Mouse (Mus musculus) forebrain, embryonic 12.5 days (tissue): ENCODE results near the gene Nrgn. TPM values are rescaled to one million over a fixed set of nuclear protein-coding genes. Genes with fewer than 3 reads are reported as not detected.

Experiments used
- ATAC-seq: fragments of 200-750 bp; cut with Nextera tagmentation; 2 replicates; pipeline ENCODE4 v1.8.0; 2017; ENCODE audit warnings: moderate TSS enrichment; ENCODE audit not compliant: low FRiP score
- H3K27ac ChIP-seq: fragments of 300-500 bp; sonication (generic); 2 replicates; pipeline ENCODE4 v1.5.1; 2016; ENCODE audit warnings: mild to moderate bottlenecking
- H3K27me3 ChIP-seq: fragments of 300-500 bp; sonication (generic); 2 replicates; pipeline ENCODE4 v1.6.1; 2016; ENCODE audit warnings: mild to moderate bottlenecking
- H3K36me3 ChIP-seq: fragments of 300-500 bp; sonication (generic); replicated peaks from 2 replicates; pipeline ENCODE4 v1.6.1; 2016; ENCODE audit warnings: mild to moderate bottlenecking
- H3K4me1 ChIP-seq: fragments of 300-500 bp; sonication (generic); 2 replicates; pipeline ENCODE4 v1.6.1; 2016
- H3K4me2 ChIP-seq: fragments of 300-500 bp; sonication (generic); 2 replicates; pipeline ENCODE4 v1.6.1; 2016; ENCODE audit warnings: mild to moderate bottlenecking, moderate library complexity
- H3K4me3 ChIP-seq: fragments of 300-500 bp; sonication (generic); replicated peaks from 2 replicates; pipeline ENCODE4 v1.5.1; 2016; ENCODE audit warnings: mild to moderate bottlenecking
- H3K9ac ChIP-seq: fragments of 300-500 bp; sonication (generic); 2 replicates; pipeline ENCODE4 v1.6.1; 2016; ENCODE audit warnings: mild to moderate bottlenecking
- H3K9me3 ChIP-seq: fragments of 300-500 bp; sonication (generic); 2 replicates; pipeline ENCODE4 v1.6.1; 2016
- WGBS: fragments of 180-500 bp; shearing (Covaris S2); methylation state at CpG from one replicate; pipeline ENCODE4 v1.1.7; 2016; 5-methylcytosine and 5-hydroxymethylcytosine counted together
- polyA plus RNA-seq: library from polyadenylated mRNA; unstranded; fragments of >200 nt; fragmentation: Nextera tagmentation; extraction: Ambion mirVana; gene quantifications from 2 replicates; pipeline ENCODE4 v1.2.1, GENCODE M21; 2016

Gene Nrgn
- 3.8 and 4.2 TPM in 2 replicates for polyA plus RNA-seq

DNA sequence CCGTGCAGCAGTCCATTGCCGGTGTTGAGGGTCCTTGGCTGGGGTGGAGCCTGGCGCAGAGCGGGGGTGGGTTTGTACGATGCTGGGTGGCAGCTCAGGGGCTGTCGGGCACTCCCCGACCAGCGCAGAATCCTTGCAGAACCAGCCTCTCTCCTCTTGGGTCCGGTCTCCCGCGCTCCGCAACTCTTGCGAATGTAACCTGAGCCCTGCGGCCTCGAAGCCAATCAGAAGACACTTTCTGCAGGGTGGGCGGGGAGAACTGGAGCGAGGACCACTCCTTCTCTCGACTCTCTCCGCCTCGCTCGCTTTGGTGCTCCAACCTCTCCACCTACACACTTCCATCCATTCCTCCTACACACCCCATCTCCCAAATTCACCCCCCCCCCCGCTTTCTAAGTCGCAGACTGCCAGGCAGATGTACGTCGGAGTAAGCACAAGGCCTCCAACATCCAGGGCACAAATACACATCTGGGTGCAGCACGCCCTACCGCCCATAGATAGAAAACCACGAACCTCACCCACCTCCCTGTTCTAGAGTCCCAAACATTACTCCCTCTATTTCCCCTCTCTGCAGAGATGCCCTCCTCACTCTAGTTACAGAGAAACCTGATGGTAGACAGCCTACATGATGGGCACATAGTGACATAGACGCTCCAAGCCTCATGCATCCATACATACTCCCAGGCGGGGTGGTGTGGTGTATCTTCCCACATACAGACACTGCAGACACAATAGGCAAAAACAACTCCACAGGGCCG, at the start of gene Nrgn:
TSS of gene Nrgn (minus strand) at position 369 of the 758 bp plus-strand sequence.
- no peaks in the 10 kb centered on the region for H3K36me3 ChIP-seq
- peak within 1 kb of the TSS; percentile 41 for H3K4me3 ChIP-seq
- peaks cover 23% of the 10 kb centered on the region for H3K4me1 ChIP-seq
- H3K27me3 ChIP-seq: peaks cover 82% of the 10 kb centered on the region
- 5% methylated on average over 31 of the region's 31 CpGs for WGBS
- peak; percentile 96 for ATAC-seq
- H3K27ac ChIP-seq: no peak within 1 kb of the TSS
- peak within 1 kb of the TSS; percentile 48 for H3K9ac ChIP-seq
- peak within 1 kb of the TSS; percentile 89 for H3K4me2 ChIP-seq
- H3K9me3 ChIP-seq: no peaks in the 10 kb centered on the region

DNA sequence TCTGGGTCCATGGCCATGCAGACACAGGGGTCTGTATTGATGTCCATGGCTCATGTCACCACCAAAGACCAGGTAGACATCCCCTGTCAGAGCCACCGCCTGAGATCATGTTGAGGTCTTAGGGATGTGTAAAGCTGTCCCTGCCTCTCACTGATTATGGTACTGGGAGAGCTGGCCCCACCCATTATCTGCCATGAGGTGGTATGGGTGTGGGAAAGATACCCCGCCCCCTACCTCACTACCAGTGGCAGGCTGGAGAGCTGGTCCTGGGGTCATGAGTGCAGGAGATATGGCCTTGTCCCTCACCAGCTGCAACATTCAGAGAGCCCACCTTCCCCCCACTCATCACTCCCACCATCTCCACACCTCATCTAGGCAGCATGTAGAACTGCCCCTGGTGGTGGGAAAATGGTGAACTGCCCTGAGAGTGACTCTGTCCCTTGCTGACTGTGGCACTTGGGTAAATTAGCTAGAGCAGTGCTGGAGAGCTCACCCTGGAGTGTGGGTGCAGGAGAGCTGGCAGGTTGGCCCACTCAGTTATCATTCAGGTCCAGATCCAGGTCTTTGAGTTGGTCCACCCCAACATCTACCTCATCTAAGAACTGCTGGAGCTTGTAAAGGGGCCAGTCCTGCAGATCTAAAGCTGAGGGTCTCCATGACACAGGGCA, 48.0 kb upstream of the Nrgn start:
- 98% methylated on average over 2 of the region's 2 CpGs for whole genome bisulfite sequencing
- H3K9me3 ChIP-seq: no peaks in the 10 kb centered on the region
- H3K36me3 ChIP-seq: no peaks in the 10 kb centered on the region

DNA sequence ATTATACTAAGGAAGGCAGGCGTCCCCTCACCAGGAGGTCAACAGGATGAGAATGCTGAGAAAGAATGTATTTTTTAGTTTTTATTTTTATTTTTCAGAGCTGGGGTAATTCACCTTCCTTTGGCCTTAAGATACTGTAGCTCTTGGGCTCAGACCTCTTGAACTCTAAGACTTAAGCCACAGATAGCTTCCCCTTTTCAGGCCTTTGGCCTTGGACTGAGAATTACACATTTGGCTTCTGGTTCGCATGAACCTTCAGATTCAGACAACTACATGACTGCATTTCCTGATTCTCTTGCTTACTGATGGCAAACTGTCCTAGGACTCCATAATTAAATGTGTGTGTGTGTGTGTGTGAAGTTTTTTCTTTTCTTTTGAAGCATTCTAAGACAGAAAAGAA, 45.9 kb upstream of the Nrgn start:
- Histone ChIP-seq H3K27me3 (no peaks in the 10 kb centered on the region), H3K4me1 (no peaks in the 10 kb centered on the region)

More for the DNA sequence above, 48.0 kb upstream of the Nrgn start:
- Histone ChIP-seq H3K9ac (no peak overlapping the region), H3K27ac (no peak overlapping the region), H3K4me3 (no peak overlapping the region), H3K27me3 (no peaks in the 10 kb centered on the region), H3K4me2 (no peak overlapping the region), H3K4me1 (no peaks in the 10 kb centered on the region)
- no peak for ATAC-seq

DNA sequence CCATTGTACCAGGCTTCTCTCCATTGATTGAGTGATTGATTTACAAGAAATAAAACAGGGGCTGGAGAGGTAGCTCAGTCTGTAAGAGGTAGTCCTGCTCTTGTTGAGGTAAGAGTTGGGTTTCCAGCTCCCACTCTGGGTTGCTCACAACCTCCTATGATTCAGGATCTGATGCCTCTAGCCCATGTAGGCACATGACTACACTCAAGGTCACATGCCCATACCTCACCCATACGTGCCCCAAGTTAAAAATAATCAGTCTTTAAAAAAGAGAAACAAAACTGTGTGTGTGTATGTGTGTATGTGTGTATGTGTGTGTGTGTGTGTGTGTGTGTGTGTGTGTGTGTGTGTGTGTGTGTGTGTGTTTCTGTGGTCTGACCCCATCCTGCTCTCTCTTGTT, 42.9 kb upstream of the Nrgn start:
- Histone ChIP-seq H3K4me3 (no peak overlapping the region), H3K4me2 (no peak overlapping the region), H3K9ac (no peak overlapping the region), H3K27ac (no peak overlapping the region), H3K4me1 (no peaks in the 10 kb centered on the region), H3K9me3 (no peaks in the 10 kb centered on the region), H3K36me3 (no peaks in the 10 kb centered on the region), H3K27me3 (no peaks in the 10 kb centered on the region)
- WGBS: 71% methylated on average over 1 of the region's 1 CpGs
- no peak for ATAC-seq

More for the DNA sequence above, 45.9 kb upstream of the Nrgn start:
- no peak overlapping the region for H3K9ac ChIP-seq
- H3K4me3 ChIP-seq: no peak overlapping the region
- H3K36me3 ChIP-seq: no peaks in the 10 kb centered on the region
- H3K27ac ChIP-seq: no peak overlapping the region
- 93% methylated on average over 2 of the region's 2 CpGs for WGBS
- no peak overlapping the region for H3K4me2 ChIP-seq
- no peaks in the 10 kb centered on the region for H3K9me3 ChIP-seq
- ATAC-seq: no peak

DNA sequence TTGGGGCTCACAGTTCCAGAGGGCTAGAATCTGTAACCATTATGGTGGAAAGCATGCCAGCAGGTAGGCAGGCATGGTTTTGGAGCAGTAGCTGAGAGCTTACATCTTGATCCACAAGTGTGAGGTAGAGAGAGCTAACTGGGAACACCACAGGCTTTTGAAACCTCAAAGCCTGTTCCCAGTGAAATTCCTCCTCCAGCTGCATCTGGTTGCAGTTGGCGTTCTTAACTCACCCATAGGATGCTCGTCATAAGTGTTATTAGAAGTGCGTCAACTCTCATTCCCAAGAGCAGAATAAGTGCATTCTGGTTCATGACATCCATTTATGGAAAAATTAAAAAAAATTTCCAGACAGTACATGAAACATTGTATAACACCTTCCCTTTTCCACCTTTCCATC, 41.0 kb upstream of the Nrgn start:
- Histone ChIP-seq H3K4me1 (no peaks in the 10 kb centered on the region), H3K27ac (no peak overlapping the region), H3K27me3 (no peaks in the 10 kb centered on the region), H3K9ac (no peak overlapping the region), H3K4me2 (no peak overlapping the region), H3K9me3 (no peaks in the 10 kb centered on the region), H3K36me3 (no peaks in the 10 kb centered on the region), H3K4me3 (no peak overlapping the region)
- WGBS: 89% methylated on average over 3 of the region's 3 CpGs
- no peak for ATAC-seq

DNA sequence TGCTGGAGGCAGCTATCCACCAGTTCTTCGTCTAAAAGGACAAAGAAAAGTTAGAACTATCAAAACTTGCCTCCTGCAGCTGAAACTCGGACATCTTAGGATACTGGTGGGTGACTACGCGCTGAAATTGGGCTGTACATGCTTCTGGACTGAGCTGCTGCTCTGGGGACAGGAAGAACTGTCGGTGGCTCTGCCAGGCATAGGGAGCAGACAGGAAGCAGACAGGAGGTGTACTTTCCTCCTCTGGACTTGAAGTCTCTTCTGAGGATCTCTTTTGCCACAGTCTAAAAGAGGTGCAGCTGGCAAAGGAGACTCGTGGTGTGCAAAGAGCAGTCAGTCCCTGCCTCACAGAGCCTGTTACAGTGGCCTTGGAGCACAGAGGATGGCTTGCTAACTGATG, 39.9 kb upstream of the Nrgn start:
- ATAC-seq: no peak
- no peak overlapping the region for H3K4me2 ChIP-seq
- H3K27me3 ChIP-seq: no peaks in the 10 kb centered on the region
- H3K4me3 ChIP-seq: no peak overlapping the region
- H3K9ac ChIP-seq: no peak overlapping the region
- WGBS: 66% methylated on average over 6 of the region's 6 CpGs
- no peaks in the 10 kb centered on the region for H3K4me1 ChIP-seq
- H3K36me3 ChIP-seq: no peaks in the 10 kb centered on the region
- H3K9me3 ChIP-seq: no peaks in the 10 kb centered on the region
- H3K27ac ChIP-seq: no peak overlapping the region

DNA sequence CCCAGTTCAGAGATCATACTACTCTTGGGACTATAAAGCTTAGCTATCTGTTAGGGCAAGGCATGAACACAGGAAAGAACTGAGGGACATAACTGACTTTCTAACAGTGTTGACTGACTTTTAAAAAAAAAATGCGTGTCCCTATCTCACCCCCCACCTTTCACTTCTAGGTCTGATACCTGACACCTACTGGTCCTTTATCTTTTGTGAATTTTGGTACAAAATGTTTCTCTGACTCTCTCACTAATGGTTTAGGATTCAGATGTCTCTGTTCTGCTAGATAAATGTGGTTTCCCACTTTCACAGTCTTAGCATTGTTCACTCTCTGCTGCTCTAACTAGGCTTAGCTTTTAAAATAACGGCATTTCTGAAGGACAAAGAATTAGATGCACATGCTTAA, 39.3 kb upstream of the Nrgn start:
- no peaks in the 10 kb centered on the region for H3K27me3 ChIP-seq
- H3K9me3 ChIP-seq: no peaks in the 10 kb centered on the region
- H3K4me2 ChIP-seq: no peak overlapping the region
- H3K27ac ChIP-seq: no peak overlapping the region
- no peak overlapping the region for H3K9ac ChIP-seq
- no peak overlapping the region for H3K4me3 ChIP-seq
- 64% methylated on average over 2 of the region's 2 CpGs for WGBS
- no peaks in the 10 kb centered on the region for H3K36me3 ChIP-seq
- ATAC-seq: no peak
- no peaks in the 10 kb centered on the region for H3K4me1 ChIP-seq

DNA sequence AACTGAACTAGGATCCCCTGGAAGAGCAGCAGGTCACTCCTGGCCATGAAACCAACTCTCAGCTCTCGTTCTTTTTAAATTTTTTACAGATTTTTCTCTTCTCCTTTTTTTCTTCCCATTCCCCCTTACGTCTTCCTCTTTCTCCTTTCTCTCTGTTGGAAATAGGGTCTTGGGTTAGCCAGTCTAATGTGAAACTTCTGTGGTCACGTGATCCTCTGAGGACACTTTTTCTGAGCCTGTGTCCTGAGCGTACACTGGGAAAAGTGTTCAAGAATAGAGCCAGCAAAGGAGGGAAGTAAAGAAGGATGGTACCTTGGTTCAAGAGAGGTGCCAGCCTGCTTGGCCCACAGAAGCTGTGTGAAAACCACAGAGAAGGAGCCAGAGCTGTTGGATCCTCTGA, 37.7 kb upstream of the Nrgn start:
- Histone ChIP-seq H3K4me1 (no peaks in the 10 kb centered on the region), H3K27me3 (no peaks in the 10 kb centered on the region), H3K4me3 (no peak overlapping the region), H3K4me2 (no peak overlapping the region), H3K9me3 (no peaks in the 10 kb centered on the region), H3K27ac (no peak overlapping the region), H3K9ac (no peak overlapping the region), H3K36me3 (no peaks in the 10 kb centered on the region)
- 87% methylated on average over 4 of the region's 4 CpGs for WGBS
- ATAC-seq: no peak

DNA sequence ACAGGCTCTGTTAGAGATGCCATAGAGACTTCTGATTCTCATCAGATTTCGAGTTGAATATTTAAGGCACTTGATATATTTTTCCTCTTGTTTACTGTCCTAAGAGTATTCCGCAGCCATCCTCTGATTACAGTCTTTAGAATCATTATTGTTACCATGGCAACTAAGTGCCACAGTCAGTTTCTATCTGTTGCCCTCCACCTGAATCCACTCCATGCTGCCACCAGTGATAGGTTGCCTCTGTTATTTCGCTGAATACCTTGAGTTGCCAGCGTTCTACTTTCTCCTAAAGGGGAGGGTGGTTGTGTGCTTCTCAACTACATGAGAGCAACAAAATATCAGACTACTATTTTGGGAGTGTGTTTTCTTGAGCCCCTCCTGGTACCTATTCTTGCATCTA, 34.0 kb upstream of the Nrgn start:
- ATAC-seq: no peak
- Histone ChIP-seq H3K27me3 (no peaks in the 10 kb centered on the region), H3K27ac (no peak overlapping the region), H3K4me1 (no peaks in the 10 kb centered on the region), H3K9me3 (no peaks in the 10 kb centered on the region), H3K9ac (no peak overlapping the region), H3K4me2 (no peak overlapping the region), H3K36me3 (no peaks in the 10 kb centered on the region), H3K4me3 (no peak overlapping the region)
- WGBS: 78% methylated on average over 4 of the region's 4 CpGs

DNA sequence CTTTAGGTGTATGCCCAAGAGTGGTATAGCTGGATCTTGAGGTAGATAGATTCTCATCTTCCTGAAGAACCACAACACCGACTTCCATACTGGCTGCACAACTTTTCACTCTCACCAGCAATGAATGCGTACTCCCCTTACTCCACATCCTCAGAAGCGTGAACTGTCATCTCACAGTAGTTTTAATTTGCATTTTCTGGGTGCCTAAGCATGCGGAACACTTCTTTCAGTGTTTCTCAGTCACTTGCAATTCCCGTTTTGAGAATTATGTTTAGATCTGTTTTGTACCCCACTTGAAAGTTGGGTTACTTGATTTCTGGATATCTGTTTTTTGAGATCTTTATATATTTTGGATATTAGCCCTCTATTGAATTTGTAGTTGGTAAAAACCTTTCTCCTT, 30.9 kb upstream of the Nrgn start:
- Histone ChIP-seq H3K4me3 (no peak overlapping the region), H3K9ac (no peak overlapping the region), H3K36me3 (no peaks in the 10 kb centered on the region), H3K27me3 (no peaks in the 10 kb centered on the region), H3K4me2 (no peak overlapping the region), H3K4me1 (no peaks in the 10 kb centered on the region), H3K27ac (no peak overlapping the region), H3K9me3 (no peaks in the 10 kb centered on the region)
- no peak for ATAC-seq
- WGBS: 85% methylated on average over 5 of the region's 5 CpGs

DNA sequence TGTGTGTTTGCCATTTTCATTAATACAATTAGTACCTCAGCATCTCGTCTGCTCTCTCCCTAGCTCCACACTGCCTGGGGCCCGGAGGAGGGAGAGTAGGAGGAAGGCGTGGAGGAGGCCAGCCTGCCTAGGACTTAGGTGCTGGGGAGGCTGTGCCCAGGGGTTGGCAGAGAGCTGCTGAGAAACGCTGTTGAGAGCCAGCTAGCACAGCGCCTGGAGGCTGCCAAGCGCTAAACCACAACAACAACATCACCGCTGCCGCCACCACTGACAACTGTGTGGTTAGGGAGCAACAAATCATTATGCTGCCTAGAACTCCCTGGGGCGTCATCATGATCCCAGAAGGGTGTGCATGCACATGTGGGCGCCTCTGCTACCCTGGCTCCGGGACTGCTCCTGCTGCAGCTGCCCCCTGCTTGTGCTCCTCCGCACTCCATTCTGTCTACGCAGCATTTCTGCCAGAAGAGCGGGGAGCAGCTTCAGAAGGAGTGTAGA, 23.8 kb upstream of the Nrgn start:
- WGBS: 35% methylated on average over 14 of the region's 14 CpGs
- ATAC-seq: peak; percentile 65; the same call in 1 of the 2 replicates
- H3K4me2 ChIP-seq: peak overlapping the region; percentile 24; the same call in 1 of the 2 replicates
- H3K36me3 ChIP-seq: no peaks in the 10 kb centered on the region
- no peaks in the 10 kb centered on the region for H3K27me3 ChIP-seq
- no peak overlapping the region; the same call in 1 of the 2 replicates for H3K9ac ChIP-seq
- no peak overlapping the region for H3K4me3 ChIP-seq
- no peaks in the 10 kb centered on the region for H3K9me3 ChIP-seq
- peak overlapping the region; percentile 56; the same call in 1 of the 2 replicates for H3K27ac ChIP-seq
- peaks cover 5% of the 10 kb centered on the region; the same call in 1 of the 2 replicates for H3K4me1 ChIP-seq

DNA sequence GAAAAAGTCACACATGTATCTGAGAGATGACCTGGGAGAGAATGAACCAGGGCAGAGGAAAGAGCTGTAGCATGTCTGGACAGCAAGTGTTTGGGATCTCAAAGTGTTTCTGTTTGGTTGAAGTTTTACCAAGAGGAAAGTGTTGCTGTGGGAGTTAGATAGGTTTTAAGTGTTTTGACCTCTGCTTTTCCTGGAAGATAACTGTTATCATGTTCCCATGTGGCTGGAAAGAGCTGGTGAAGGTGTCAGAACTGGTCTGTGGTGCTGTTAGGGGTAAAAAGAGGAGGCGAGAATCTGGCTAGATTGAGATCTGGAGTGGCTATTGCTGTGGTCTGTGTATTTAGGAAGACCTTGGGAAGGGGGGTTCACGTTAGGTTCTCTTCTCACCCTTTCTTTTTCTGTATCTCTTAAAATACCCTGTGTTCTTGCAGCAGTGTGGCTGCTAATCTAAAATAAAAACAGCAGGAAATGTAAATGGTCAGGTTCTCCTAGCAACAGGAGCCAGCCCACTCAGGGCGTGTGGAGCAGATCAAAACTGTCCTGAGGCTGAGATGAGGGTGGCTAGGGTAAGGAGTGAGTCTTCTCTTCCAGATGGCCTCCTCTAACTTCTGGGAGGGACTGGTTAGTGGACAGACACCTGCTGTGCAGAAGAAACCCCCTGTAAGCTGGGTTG, 19.6 kb upstream of the Nrgn start:
- no peak for ATAC-seq
- Histone ChIP-seq H3K36me3 (no peaks in the 10 kb centered on the region), H3K4me1 (peaks cover 14% of the 10 kb centered on the region), H3K4me2 (no peak overlapping the region), H3K9me3 (no peaks in the 10 kb centered on the region), H3K27ac (no peak overlapping the region), H3K9ac (no peak overlapping the region), H3K27me3 (no peaks in the 10 kb centered on the region), H3K4me3 (no peak overlapping the region)
- 68% methylated on average over 3 of the region's 3 CpGs for WGBS
